Mouse (Mus musculus) midbrain, embryonic 14.5 days (tissue): ENCODE measurements around the gene Gla. TPM values are rescaled to one million over a fixed set of nuclear protein-coding genes. Genes with fewer than 3 reads are reported as not detected.
A peak's percentile ranks its signal among the peaks of the same experiment; 100 is the strongest.

Source experiments
- ATAC-seq: fragments of 200-750 bp; cut with Nextera tagmentation; 2 replicates; pipeline ENCODE4 v1.8.0; 2017; ENCODE audit warnings: moderate number of reproducible peaks, moderate library complexity; ENCODE audit not compliant: low FRiP score, low TSS enrichment
- DNase-seq: peaks from one replicate; pipeline ENCODE4 v3.0.0-alpha.2; 2015
- H3K27ac ChIP-seq: fragments of 300-500 bp; sonication (generic); replicated peaks from 2 replicates; pipeline ENCODE4 v1.5.1; 2014; ENCODE audit warnings: mild to moderate bottlenecking, low read depth, low read length, moderate library complexity
- H3K27me3 ChIP-seq: fragments of 300-500 bp; sonication (generic); 2 replicates; pipeline ENCODE4 v1.6.1; 2014; ENCODE audit warnings: low read length, control low read depth, mixed read lengths; ENCODE audit not compliant: control insufficient read depth, insufficient read depth
- H3K36me3 ChIP-seq: fragments of 300-500 bp; sonication (generic); 2 replicates; pipeline ENCODE4 v1.6.1; 2014; ENCODE audit warnings: low read length, control low read depth; ENCODE audit not compliant: control insufficient read depth, insufficient read depth
- H3K4me1 ChIP-seq: fragments of 300-500 bp; sonication (generic); 2 replicates; pipeline ENCODE4 v1.6.1; 2014; ENCODE audit warnings: mild to moderate bottlenecking, antibody characterized with exemption, low read length, control low read depth; ENCODE audit not compliant: control insufficient read depth, insufficient read depth
- H3K4me2 ChIP-seq: fragments of 300-500 bp; sonication (generic); 2 replicates; pipeline ENCODE4 v1.6.1; 2014; ENCODE audit warnings: mild to moderate bottlenecking, low read length, moderate library complexity
- H3K4me3 ChIP-seq: fragments of 300-500 bp; sonication (generic); replicated peaks from 2 replicates; pipeline ENCODE4 v1.5.1; 2014; ENCODE audit warnings: low read depth, low read length
- H3K9ac ChIP-seq: fragments of 300-500 bp; sonication (generic); replicated peaks from 2 replicates; pipeline ENCODE4 v1.6.1; 2014; ENCODE audit warnings: mild to moderate bottlenecking, low read length, moderate library complexity
- H3K9me3 ChIP-seq: fragments of 300-500 bp; sonication (generic); 2 replicates; pipeline ENCODE4 v1.6.1; 2016; ENCODE audit warnings: low read length, control low read depth, mixed read lengths; ENCODE audit not compliant: control insufficient read depth
- WGBS: fragments of 180-500 bp; shearing (Covaris S2); extraction: QIAGEN DNeasy Blood & Tissue Kit; methylation state at CpG from one replicate; pipeline ENCODE4 v1.1.7; 2014; 5-methylcytosine and 5-hydroxymethylcytosine counted together
- polyA plus RNA-seq: library from polyadenylated mRNA; unstranded; fragments of >200 nt; fragmentation: Nextera tagmentation; extraction: Ambion mirVana; gene quantifications from 2 replicates; pipeline ENCODE4 v1.2.1, GENCODE M21; 2014

Gene Gla
- polyA plus RNA-seq, 1 experiment from 2014 or later: 1.9 TPM

- Histone ChIP-seq H3K4me3 (no peak overlapping the region), H3K4me2 (no peak overlapping the region), H3K4me1 (no peaks in the 10 kb centered on the region), H3K9ac (no peak overlapping the region), H3K36me3 (no peaks in the 10 kb centered on the region), H3K27ac (no peak overlapping the region), H3K9me3 (no peaks in the 10 kb centered on the region), H3K27me3 (no peaks in the 10 kb centered on the region)
- 89% methylated on average over 2 of the region's 2 CpGs for WGBS
- ATAC-seq (no peak), DNase-seq (no peak)
These were observed 27.3 kb upstream of the Gla start for GRCm38 (mm10) chrX:134628200-134628599.

GRCm38 (mm10) chrX:134623350-134623749 lies 22.4 kb upstream of the Gla start:
- no peak for DNase-seq
- Histone ChIP-seq H3K4me1 (peaks cover 6% of the 10 kb centered on the region; the same call in 1 of the 2 replicates), H3K4me3 (no peak overlapping the region), H3K27me3 (peaks cover 4% of the 10 kb centered on the region; the same call in 1 of the 2 replicates), H3K9ac (no peak overlapping the region), H3K9me3 (no peaks in the 10 kb centered on the region), H3K27ac (no peak overlapping the region), H3K36me3 (no peaks in the 10 kb centered on the region), H3K4me2 (no peak overlapping the region)
- no peak for ATAC-seq
- 87% methylated on average over 4 of the region's 4 CpGs for WGBS

- H3K36me3 ChIP-seq: no peaks in the 10 kb centered on the region
- H3K27ac ChIP-seq: no peak overlapping the region
- no peak overlapping the region for H3K4me2 ChIP-seq
- H3K9ac ChIP-seq: no peak overlapping the region
- H3K4me3 ChIP-seq: no peak overlapping the region
- no peaks in the 10 kb centered on the region for H3K9me3 ChIP-seq
- H3K27me3 ChIP-seq: peaks cover 4% of the 10 kb centered on the region; the same call in 1 of the 2 replicates
- DNase-seq (no peak), ATAC-seq (no peak)
- WGBS: 74% methylated on average over 3 of the region's 3 CpGs
- peaks cover 6% of the 10 kb centered on the region; the same call in 1 of the 2 replicates for H3K4me1 ChIP-seq
These were observed 20.8 kb upstream of the Gla start for GRCm38 (mm10) chrX:134621685-134622084.

- Histone ChIP-seq H3K9ac (no peak overlapping the region), H3K4me3 (no peak overlapping the region), H3K4me2 (peak overlapping the region; percentile 25), H3K27ac (peak overlapping the region; percentile 72), H3K9me3 (no peaks in the 10 kb centered on the region), H3K27me3 (peaks cover 7% of the 10 kb centered on the region; the same call in 1 of the 2 replicates), H3K4me1 (peaks cover 6% of the 10 kb centered on the region; the same call in 1 of the 2 replicates), H3K36me3 (no peaks in the 10 kb centered on the region)
- DNase-seq (peak; percentile 72), ATAC-seq (peak; percentile 79; the same call in 1 of the 2 replicates)
- 22% methylated on average over 8 of the region's 8 CpGs for WGBS
These were observed 19.4 kb upstream of the Gla start for GRCm38 (mm10) chrX:134620254-134620865.

GRCm38 (mm10) chrX:134619695-134620094 lies 18.8 kb upstream of the Gla start:
- DNase-seq (peak; percentile 42), ATAC-seq (no peak; the same call in 1 of the 2 replicates)
- no peak overlapping the region for H3K4me3 ChIP-seq
- H3K4me1 ChIP-seq: peaks cover 6% of the 10 kb centered on the region; the same call in 1 of the 2 replicates
- peak overlapping the region; percentile 72 for H3K27ac ChIP-seq
- H3K36me3 ChIP-seq: no peaks in the 10 kb centered on the region
- H3K27me3 ChIP-seq: peaks cover 7% of the 10 kb centered on the region; the same call in 1 of the 2 replicates
- no peaks in the 10 kb centered on the region for H3K9me3 ChIP-seq
- H3K4me2 ChIP-seq: peak overlapping the region; percentile 25
- no peak overlapping the region for H3K9ac ChIP-seq
- WGBS: 36% methylated on average over 9 of the region's 9 CpGs

- no peak overlapping the region for H3K9ac ChIP-seq
- H3K27me3 ChIP-seq: peaks cover 3% of the 10 kb centered on the region; the same call in 1 of the 2 replicates
- H3K27ac ChIP-seq: no peak overlapping the region
- H3K36me3 ChIP-seq: no peaks in the 10 kb centered on the region
- no peaks in the 10 kb centered on the region for H3K9me3 ChIP-seq
- 75% methylated on average over 2 of the region's 2 CpGs for WGBS
- DNase-seq (no peak), ATAC-seq (no peak)
- no peak overlapping the region for H3K4me2 ChIP-seq
- H3K4me1 ChIP-seq: no peaks in the 10 kb centered on the region
- no peak overlapping the region for H3K4me3 ChIP-seq
These were observed 13.4 kb upstream of the Gla start for GRCm38 (mm10) chrX:134614306-134614705.

GRCm38 (mm10) chrX:134612285-134612959 lies 11.5 kb upstream of the Gla start:
- Histone ChIP-seq H3K27ac (peak overlapping the region; percentile 70), H3K9ac (peak overlapping the region; percentile 34; the same call in 1 of the 2 replicates), H3K4me3 (peak overlapping the region; percentile 25), H3K27me3 (peaks cover 3% of the 10 kb centered on the region; the same call in 1 of the 2 replicates), H3K36me3 (0 out of 2 replicates have a peak, but pooled peaks cover under 1% of the 10 kb centered on the region), H3K9me3 (no peaks in the 10 kb centered on the region), H3K4me1 (no peaks in the 10 kb centered on the region), H3K4me2 (peak overlapping the region; percentile 50)
- ATAC-seq (peak; percentile 83), DNase-seq (peak; percentile 70)
- WGBS: 18% methylated on average over 15 of the region's 15 CpGs

GRCm38 (mm10) chrX:134610984-134611383 lies 10.1 kb upstream of the Gla start:
- Histone ChIP-seq H3K4me2 (no peak overlapping the region), H3K4me3 (no peak overlapping the region), H3K4me1 (no peaks in the 10 kb centered on the region), H3K9me3 (no peaks in the 10 kb centered on the region), H3K27me3 (no peaks in the 10 kb centered on the region), H3K27ac (no peak overlapping the region), H3K9ac (no peak overlapping the region), H3K36me3 (0 out of 2 replicates have a peak, but pooled peaks cover 5% of the 10 kb centered on the region)
- 92% methylated on average over 4 of the region's 4 CpGs for WGBS
- DNase-seq (no peak), ATAC-seq (no peak)
